Mouse (Mus musculus): ENCODE results near the gene Ssh2.

DNA sequence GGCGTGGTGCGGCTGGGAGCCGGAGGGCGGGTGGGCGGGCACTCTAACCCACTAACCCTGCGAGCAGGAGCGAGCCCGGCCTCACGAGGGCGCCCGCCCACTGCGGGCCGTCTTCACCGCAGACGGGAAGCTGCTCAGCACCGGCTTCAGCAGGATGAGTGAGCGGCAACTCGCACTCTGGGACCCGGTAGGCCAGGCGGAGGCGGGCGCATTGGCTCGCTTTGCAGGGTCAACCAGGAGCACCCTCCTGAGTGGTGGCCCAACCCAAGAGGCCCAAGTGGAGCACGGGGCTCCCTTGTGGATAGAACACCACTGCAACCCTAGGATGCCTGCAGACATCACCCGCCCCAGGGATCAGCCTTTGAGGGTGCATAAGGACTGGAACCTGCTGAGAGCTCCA, 251.1 kb downstream of the Ssh2 start:
- TF ChIP-seq GATA1 (IDR thresholded peaks at IDR 0.05; ENCODE audit: low read length), result no peak
- TF ChIP-seq TAL1 (IDR thresholded peaks at IDR 0.05; ENCODE audit: low read length), result no peak
